Mouse (Mus musculus) spleen, adult 18-20 months (tissue): ENCODE measurements around the gene B430305J03Rik.

Source experiments
- DNase-seq, 2 experiments: peaks; one replicate each; pipeline ENCODE4 v3.0.0; 2022; ENCODE audit warnings: mixed read lengths in 2 of 2

Gene B430305J03Rik

DNA sequence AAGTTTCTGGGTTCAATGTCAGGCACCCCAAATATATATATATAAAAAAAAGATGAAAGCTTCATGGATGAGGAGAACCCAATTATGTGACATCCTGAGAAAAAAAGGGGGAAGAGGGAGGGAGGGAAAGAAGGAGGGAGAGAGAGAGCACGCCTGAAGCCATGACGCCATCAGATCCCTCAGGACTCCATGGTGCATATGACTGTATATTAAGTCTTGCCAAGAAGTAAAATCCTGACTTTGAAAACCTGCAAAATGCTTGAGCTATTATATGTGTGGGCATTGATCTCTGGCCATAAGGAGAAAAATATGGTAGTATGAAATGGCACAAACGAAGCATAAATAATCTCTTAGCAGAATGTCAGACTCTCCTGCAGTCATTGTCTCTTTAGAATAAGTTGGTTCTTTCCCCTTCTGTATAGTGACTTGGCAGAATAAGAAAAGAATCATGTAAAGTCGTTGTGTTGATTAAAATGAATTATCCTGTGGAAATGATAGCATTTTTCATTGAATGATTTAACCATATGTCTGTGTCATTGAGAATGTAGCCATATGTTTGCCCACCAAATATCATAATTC is 17.6 kb downstream of the B430305J03Rik start:
- DNase-seq: no peak

DNA sequence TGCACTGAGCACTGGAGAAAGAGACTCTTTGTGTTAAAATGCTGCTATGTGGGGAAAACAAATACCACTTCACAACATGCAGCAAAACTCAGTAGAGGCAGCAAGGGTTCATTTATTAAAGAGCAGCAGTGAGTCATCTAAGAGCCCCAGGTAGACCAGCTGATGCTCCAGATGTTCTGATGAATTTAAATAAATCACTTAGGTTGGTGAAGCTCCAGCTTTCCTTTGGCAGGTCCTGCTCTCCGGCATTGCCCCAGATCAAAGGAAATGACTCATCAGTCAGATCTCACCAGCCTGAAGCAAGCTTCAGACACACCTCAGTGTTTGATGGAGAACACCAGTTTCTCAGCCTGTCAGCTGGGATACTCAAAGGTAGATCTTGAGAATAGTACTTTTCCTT is 20.1 kb downstream of the B430305J03Rik start:
- DNase-seq: no peak

DNA sequence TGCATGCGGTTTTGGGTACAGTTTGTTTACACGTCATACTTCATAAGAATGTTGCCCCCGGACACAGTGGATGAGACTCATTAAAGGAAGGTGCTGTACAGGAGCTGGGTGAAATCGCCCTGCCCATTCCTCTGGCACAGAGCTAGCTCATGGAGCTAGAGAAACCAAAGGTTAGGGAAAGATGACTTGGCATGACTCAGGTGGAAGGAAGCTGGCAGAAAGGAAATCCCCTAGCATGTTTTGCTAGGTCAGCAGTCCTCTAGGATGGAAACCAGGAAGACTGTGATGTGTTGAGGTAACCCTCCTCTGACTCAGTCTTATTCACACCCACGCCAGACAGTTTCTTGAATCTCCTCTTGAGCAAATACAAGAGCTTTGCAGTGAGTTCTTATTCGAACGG is 21.7 kb downstream of the B430305J03Rik start:
- DNase-seq: no peak

DNA sequence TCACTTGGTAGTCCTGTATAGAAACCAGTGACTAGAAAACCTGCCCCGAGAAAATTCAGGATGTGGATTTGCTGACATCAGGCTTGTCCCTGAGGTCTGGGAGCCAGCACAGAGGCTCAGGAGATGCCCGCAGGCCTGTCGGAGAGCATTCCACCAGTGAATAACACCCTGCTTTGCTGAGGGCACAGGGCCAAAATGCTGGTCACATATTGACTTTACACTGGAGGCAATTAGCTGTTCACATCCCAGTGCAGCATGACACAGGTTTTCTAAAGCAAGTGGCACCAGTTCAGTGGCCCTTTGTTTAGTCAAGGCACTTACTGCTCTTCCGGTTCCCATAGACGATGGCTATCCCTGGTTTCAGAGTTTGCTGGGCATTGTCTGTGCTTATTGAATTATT is 25.4 kb downstream of the B430305J03Rik start:
- DNase-seq: no peak

DNA sequence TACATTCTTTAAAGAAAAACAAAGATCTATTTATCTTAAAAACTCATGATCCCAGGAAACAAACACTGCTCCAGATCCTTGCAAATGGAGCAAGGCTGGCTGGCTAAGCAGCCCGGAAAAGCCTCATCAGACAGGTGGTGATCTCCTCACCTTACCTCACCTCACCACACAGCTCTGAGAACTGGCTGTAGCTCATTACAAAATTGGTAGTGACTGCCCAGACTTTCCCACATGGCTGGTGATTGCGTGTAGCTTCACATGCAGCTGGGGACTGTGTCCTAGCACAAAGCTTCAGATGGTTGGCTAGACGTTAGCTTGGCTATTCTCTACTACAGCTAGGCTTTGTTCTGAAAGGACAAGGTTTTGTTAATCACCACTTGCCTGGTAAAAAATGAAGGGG is 28.5 kb downstream of the B430305J03Rik start:
- no peak for DNase-seq

DNA sequence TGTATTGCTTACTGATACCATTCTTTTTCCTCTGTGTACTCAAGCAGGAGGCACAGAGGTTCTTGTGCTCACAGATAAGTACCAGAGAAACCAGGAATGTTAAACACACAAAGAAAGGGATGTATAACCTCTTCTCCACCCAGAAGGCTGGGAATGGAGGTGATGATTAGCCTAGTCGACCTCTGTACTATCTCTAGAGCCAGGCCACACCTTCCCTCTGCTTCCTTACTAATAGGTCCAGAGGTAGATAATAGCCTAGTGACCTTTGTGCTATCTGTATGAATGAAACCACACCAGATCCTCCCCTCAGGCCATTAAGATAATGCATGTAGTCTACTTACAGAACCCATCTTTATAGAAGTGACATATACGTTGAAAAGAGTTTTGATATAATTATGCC is 29.5 kb downstream of the B430305J03Rik start:
- no peak for DNase-seq

DNA sequence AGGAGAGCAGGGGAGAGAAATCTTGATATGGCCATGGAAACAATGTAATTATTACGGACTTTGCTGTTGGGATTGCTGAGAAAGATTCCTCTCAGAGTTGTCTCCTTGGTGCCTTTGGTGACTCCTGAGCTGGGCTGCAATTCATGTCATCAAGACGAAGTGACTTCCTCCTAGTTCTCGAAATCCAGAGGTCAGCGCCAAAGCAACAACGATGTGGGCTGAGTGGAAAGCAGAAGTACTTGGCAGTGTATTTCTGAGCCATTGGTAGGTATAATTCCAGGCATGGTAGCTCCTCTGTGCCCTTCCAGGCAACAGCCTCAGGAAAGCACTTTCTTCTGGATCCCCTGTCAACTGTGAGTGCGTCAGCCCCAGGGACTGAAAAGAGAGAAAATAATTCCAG is 44.1 kb downstream of the B430305J03Rik start:
- no peak for DNase-seq

DNA sequence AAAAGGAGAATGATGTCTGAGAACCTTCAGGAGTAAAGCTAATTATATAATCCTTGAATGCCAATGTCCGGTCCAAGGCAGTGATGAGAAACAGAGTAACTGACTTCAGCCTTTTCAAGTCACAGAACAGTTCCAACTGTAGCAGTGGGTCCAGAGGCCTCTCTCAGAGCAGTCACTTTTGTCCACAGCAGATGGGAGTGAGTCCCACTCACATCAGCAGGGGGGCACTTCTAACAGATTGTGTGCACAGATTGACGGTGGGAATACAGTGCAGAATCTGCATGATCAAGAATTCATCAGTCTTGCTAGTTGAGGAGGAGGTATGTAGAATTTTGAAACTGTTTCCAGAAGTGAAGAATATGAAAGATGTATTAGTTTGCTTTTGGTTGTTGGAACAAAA is 45.7 kb downstream of the B430305J03Rik start:
- DNase-seq: no peak

DNA sequence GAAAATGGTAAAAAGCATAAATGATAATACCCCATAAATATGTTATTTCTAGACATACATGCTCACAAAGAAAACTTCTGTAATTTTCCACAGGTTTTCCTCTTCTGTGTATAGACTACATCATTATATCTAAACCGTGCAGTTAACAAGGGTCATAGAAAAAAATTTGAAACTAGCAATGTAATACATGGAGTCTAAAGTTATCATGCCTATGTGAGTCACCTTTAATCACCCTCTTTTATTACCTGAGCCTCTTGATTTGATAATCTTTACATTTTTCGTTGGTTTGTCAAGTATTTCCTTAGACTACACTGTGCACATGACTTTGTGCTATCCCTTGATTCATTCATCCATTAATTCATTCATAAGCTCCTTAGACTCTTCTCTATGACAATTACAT is 50.7 kb downstream of the B430305J03Rik start:
- DNase-seq: no peak
